Mouse (Mus musculus): ENCODE data around the gene St6galnac5. TPM values are rescaled to one million over a fixed set of nuclear protein-coding genes. Genes with fewer than 3 reads are reported as not detected.

Gene St6galnac5
- 2.6 TPM for polyA plus RNA-seq (2014; fragmentation: Illumina TruSeq; extraction: RNeasy Lipid Tissue Mini Kit (QIAGEN cat#74804); ENCODE audit: low read depth, low replicate concordance)

DNA sequence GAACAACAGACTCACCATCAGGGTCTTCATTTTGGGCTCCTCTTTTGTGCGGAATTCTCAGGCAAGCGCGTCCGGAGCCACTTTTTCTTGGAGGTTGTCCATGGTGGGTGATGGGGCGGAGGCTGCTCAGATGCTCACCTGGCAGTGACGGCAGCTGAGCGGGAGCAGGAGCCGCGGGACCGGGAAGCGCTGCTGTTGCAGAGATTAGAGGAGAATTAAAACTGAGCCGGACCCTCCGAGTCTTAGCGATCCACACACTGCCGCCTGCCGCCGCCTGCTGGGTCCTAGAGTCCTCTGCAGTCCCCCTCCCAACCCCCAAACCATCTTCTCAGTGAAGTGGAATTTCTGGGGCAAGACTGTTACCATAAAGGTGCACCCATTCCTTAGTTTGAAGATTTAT is at the start of gene St6galnac5:
St6galnac5 (minus strand) TSS at position 259 of the 400 bp plus-strand sequence.

All from kidney, adult 10 weeks (tissue).